Comparison of ENCODE assay signal across 1 mouse cellular context in the genomic region with DNA sequence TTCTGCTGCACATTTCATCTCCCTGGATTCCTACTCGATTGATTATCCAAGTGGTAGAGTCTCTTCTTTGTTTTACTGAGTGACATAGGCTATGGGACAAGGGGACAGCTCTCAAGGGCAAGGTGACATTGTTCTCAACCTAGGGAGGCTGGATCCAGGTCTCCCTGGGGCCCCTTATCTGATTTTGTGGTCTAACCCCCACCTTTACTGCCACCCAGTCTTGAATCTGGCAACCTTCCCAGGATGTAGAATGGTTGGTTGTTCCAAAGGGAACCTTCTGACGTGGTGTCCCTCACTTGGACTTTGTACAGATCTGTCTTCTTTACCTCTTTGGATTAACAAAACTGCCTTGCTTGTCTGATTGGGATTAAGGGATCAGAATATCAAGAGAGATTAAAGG.
TF ChIP-seq lines count a peak whose summit lies in the region.

No protein-coding gene starts in this region.

TF ChIP-seq in MEL, 35 proteins besides CTCF, POLR2A, EP300 and RAD21:
- no peak for TF ChIP-seq USF1 (IDR thresholded peaks at IDR 0.05; ENCODE audit: low read depth, low read length)
- TF ChIP-seq RCOR1 (IDR thresholded peaks at IDR 0.05; ENCODE audit: low read depth, low read length) = peak; percentile 46; the same call in 1 of the 2 replicates
- peak; percentile 41; the same call in 1 of the 2 replicates for TF ChIP-seq ETS1 (IDR thresholded peaks at IDR 0.05; ENCODE audit: low read depth, low read length)
- TF ChIP-seq MAZ (IDR thresholded peaks at IDR 0.05; ENCODE audit: low read depth, low read length) = no peak
- peak; percentile 81 for TF ChIP-seq GATA1 (IDR thresholded peaks at IDR 0.05; ENCODE audit: low read depth, low read length)
- TF ChIP-seq ZNF384 (IDR thresholded peaks at IDR 0.05; ENCODE audit: low read depth, low read length) = no peak
- peak; percentile 41 for TF ChIP-seq SIN3A (IDR thresholded peaks at IDR 0.05; ENCODE audit: low read length)
